Mouse (Mus musculus) kidney, postnatal 14 days (tissue): ENCODE data around the gene Crtac1.

Experiments
- DNase-seq: peaks from one replicate; pipeline ENCODE4 v3.0.0; 2022; ENCODE audit warnings: mixed read lengths

Crtac1 gene

DNA sequence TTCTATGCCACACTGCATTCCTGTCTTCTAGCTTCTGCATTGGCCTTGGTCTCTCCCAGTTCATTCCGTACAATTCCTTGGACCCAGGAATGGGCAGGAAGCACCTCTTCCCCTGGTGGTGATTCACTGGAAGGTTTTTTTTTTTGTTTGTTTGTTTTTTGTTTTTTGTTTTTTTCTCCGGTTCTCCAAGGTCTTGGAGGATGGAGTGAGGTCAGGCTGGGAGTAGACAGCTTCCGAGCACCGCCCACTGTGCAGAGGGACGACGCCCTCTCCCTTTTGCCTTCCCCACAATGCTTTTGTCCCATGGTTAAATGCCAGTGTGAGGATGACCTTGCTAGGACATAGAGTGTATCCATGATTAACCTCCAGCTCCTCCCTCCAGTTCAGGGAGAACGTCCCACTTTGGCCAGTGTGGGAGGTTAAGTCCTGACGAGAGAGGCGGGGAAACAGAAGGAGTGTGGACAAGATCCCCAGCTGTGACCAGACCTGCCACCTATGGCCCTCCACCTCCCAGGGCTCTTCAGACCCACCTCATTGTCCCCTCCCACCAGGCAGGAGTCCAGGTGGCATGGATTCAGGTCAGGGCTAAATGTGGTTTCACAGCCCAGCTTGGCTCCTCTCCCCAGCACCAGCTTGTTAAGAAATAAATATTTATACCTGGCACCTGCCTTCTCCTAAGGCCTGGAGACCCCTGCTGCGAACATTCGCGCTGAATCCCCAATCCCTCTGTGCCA lies 109.1 kb downstream of the Crtac1 start:
- DNase-seq = no peak

GRCm38 (mm10) chr19:42321936-42322335 lies 109.6 kb downstream of the Crtac1 start:
- DNase-seq = no peak

DNA sequence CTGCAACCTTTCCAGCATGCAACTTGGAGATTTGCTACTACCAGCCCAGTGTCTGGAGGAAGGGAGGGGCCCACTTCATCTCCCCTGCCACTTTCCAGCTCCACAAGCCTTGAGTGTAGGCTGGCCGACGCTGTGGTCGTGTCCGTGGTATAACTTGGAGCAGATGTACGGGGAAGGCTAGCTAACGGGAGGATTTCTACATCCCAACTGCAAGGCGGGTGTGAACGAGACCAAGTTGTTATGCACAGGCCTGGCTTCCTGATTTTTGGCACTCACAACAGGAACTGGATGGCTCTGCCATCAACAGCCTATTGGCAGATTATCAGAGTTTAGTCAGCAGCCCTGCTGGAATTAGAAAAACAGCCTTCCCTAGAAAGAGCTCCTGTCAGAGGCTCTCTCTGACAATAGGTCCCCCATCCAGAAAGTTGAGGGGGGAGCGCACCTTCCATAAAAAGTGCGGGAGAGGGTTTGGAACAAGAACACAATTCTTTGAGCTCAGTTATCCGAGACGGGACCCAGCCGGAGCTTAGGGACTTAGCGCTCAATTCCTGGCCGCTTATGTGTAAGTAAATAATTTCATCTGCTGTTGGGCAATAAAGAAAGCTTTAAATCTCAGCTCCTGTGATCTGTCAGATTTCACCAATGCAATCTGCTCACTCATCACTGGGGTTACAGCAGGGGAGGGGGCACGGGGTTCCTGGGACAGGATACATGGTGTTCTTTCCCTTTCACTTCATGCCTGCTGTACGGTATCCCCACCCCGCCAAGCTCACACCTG lies 113.7 kb downstream of the Crtac1 start:
- no peak for DNase-seq

DNA sequence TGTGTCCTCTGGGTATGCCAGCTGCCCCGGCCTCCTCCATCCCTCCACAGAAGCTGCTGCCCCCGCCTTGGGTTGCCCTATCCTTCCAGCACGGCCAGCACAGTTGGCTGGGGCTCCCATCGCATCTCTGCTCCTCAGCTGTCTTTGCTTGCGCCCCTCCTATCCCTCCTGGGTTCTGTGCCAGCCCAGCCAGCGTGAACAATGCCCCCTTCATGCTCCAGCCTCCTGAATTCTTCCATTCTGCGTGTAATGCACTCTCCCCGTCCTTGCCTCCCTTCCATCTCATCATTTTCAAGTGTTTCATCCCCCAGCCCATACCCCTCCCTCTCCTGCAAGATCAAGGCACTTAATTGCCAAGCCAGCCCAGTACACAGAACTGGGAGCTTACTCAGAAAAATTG lies 114.6 kb downstream of the Crtac1 start:
- DNase-seq = no peak

DNA sequence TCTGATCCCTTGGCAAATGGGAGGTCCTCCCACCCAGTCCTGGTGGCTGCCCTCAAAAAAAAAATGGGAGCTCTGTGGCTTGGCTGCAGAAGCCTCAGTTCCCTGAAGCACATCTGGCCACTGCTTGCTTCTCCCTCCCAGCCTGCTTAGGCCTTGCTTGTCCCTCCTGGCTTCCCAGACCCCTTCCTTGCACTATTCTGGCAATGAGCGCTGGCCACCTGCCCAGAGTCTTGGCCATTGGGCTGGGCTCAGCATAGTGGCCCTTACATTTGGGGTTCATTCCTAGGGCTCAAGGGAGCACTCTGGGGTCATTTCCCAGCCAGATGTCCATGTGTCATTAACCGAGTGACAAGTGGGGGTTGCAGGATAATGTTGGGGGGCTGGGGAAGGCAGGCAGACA lies 115.1 kb downstream of the Crtac1 start:
- peak; percentile 7 for DNase-seq

- peak; percentile 72 for DNase-seq
These were observed 115.7 kb downstream of the Crtac1 start for GRCm38 (mm10) chr19:42315914-42316313.

DNA sequence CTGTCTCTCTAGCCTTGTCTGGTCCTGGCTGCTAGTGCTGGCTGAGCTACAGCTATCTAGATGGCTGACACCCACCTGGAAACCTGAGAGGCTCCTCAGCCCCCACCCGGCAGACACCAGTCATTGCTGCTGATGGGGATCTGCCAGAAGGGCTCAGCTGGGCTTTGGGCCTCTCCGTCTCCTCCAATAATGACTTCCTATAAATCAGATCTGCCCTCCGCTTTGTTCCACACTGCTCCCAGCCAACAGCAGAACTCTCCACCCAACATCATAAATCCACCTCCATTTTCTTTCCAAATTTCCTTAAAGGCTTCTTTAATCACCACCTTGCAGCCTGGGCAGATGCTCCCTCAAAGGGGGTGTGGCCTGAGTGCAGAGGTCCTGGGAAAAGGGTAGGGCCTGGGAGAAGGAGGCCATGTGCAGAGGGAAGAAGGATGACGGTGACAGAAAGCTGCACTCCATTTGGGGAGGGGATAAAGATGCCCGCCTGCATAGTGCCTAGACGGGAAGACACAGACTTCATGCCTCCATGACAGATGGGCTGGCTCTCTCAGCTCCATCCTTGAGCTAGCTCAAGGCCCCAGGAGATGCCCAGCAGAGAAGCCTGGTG lies 116.4 kb downstream of the Crtac1 start:
- no peak for DNase-seq

- DNase-seq = no peak
These were observed 119.4 kb downstream of the Crtac1 start for GRCm38 (mm10) chr19:42312191-42312590.

GRCm38 (mm10) chr19:42311332-42311731 lies 120.3 kb downstream of the Crtac1 start:
- DNase-seq = no peak

- no peak for DNase-seq
These were observed 122.7 kb downstream of the Crtac1 start for GRCm38 (mm10) chr19:42308931-42309330.

- DNase-seq = no peak
These were observed 124.6 kb downstream of the Crtac1 start for GRCm38 (mm10) chr19:42307019-42307418.

- DNase-seq = no peak
These were observed 125.4 kb downstream of the Crtac1 start for GRCm38 (mm10) chr19:42306202-42306601.

DNA sequence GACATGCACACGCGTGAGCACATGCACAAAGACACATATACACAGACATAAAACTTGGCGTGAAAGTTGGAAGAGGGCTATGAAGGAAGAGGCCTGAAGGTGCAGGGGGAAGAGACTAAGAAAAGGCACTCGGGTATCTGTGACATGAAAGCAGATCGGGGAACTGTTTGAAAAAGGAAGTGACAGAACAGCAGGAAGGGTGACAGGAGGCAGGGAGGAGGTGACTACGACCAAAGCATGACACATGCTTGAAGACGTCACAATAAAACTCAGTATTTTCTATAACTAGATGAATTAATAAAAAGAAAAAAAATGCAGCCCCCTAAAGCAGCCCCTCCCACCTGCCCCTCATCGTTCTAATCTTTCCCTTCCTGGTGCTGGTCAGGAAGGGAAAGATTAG lies 125.8 kb downstream of the Crtac1 start:
- DNase-seq = no peak

- no peak for DNase-seq
These were observed 127.1 kb downstream of the Crtac1 start for GRCm38 (mm10) chr19:42304506-42304905.

DNA sequence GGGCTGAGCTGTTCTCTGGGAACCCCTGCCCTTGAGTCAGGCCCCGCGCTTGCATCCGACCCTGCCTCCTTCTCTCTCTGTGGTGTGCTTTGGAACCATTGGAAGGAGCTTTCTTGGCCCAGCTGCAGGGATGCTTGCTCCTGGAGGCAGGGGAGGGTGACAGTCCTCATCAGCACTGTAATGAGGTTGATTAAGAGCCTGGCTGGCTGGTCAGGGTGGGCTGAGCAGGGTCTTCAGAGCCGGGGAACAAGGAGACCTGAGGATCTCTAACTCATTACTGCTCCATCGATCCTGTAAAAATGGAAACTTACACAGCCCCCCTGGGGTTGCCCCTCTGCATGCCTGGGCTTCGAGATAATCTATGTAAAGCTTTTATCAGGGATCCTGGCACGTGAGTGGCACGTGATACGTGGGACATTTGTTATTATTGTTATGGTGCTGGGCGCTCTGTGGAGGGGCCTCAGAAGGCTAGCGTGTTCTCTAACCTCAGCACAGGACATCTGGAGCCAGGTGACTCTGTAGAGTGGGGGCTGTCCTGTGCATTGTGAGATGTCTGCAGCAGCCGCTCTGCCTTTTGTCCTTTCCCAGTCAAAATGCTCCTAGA lies 128.3 kb downstream of the Crtac1 start:
- no peak for DNase-seq

DNA sequence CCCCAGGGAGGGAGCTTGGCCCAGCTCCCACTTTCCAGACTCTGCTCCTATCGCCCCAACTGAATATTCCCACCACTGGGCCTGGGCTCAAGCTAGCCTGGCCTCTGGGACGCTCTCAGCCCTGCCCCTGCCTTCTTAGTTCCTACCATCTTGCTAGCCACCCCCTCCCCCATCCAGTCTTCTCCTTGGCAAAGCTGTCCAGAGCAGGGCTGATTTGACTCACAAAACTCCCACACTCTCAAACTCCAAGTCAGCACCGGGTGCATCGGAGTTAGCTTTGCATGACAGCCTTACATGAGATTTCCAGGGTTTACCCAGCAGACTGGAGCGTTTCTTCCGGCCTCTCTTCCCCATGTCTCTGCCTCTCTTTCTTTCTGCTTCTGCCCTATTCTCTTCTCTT lies 138.4 kb downstream of the Crtac1 start:
- DNase-seq = no peak

- DNase-seq = no peak
These were observed 139.5 kb downstream of the Crtac1 start for GRCm38 (mm10) chr19:42292106-42292505.

DNA sequence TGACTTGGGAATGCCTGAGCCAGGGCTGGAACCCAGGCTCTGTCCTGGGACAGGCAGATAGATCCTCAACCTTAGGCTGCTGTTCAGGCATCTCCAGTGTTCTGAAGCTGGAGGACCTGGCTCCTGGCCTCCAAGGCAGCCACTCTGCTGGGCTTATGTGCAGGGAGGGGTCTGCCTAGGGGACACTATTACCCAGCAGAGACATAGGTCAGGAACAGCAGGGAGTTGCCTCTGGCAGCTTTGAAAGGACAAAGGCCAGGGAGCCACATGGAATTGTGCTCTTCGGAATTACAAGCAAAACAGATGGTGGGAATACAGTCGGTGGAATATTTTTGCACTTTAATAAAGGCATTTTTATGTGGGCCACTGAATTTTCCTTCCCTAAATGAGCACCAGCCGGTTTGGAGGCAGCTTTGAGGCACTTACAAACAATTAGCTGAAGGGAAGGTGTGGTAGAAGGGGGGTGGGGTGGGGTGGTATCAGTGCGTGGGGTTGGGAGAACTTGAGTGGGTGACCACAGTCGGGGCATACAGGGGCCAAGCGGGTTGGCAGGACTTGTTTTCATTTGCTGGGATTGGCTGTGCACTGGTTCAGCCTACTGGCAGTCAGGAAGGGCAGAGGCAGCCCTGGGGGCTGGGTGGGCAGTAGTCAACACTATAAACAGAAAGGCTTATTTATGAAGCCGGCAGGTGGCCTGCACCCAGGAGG lies 140.5 kb downstream of the Crtac1 start:
- no peak for DNase-seq

DNA sequence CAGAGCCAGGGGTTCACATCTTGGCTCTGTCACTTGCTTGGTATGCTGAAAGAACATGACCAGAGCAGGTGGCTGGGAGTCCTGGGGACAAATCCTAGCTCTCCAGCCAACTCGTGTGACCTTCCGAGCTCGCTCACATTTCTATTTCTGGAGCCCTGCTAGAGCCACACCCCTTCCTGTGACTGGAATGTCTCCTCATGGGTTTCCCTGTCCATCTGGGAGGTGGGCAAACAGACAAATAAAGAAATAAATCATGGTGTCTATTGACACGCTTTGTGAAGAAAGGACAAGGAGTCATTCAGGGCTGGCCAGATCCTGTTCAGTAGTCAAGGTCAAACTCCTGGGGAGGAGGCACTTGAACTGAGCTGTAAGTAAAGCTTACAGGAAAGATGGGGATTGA lies 143.2 kb downstream of the Crtac1 start:
- DNase-seq = no peak

DNA sequence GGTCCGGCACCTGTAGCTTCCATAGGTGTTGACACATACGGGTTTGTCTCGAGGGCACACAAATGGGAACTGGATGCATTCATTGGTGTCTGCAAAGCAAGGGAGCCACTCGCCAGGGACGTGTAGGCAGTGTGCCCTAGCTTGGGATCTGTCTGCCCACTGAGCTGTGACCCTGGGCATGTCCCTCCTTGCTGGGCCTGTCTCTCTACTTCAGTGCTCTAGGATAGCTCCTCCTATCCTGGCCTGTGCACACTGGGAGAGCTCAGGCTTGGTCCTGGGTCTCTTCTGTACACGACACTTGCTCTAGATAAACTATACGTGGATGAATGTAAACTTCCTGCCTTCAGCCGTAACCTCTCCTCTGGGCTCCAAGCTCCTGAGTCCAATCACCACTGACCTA lies 147.4 kb downstream of the Crtac1 start:
- no peak for DNase-seq

GRCm38 (mm10) chr19:42279611-42280010 lies 152.0 kb downstream of the Crtac1 start:
- DNase-seq = no peak

- DNase-seq = no peak
These were observed 153.1 kb downstream of the Crtac1 start for GRCm38 (mm10) chr19:42278461-42278860.

GRCm38 (mm10) chr19:42277288-42277687 lies 154.3 kb downstream of the Crtac1 start:
- DNase-seq = no peak
